Mouse (Mus musculus): Measurements from ENCODE around the gene Adamts7. TPM values are rescaled to one million over a fixed set of nuclear protein-coding genes. Genes with fewer than 3 reads are reported as not detected.

Gene Adamts7
- polyA plus RNA-seq, 1 experiment from 2014 or later: 8.0 TPM

DNA sequence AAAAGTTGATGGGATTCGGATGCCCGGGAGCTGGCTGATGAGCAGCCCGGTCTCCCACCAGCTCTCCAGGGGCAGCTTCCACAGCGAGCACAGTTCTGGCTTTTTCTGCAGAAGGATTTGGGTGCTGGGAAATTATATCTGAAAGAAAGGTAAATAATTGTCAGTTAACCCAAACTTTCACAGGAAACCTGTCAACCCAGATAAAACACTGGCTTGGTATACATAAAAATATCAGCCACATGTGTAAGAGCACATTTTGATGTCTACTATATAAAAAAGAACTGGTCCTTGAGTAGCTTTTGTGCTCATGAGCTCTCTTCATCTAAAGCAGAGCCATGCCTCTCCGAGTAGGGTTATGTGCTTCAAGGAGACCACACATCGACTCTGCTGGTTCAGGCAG, 78.2 kb downstream of the Adamts7 start:
- H3K27ac ChIP-seq (replicated peaks): no peak overlapping the region
- H3K27me3 ChIP-seq (replicated peaks): no peaks in the 10 kb centered on the region

GRCm38 (mm10) chr9:90241618-90242017, 78.7 kb downstream of the Adamts7 start:
- no peak overlapping the region for H3K4me2 ChIP-seq
- no peak overlapping the region for H3K27ac ChIP-seq (replicated peaks)
- ATAC-seq (ENCODE audit: low FRiP score): no peak
- H3K27me3 ChIP-seq (replicated peaks): no peaks in the 10 kb centered on the region
- H3K9me3 ChIP-seq (replicated peaks): no peaks in the 10 kb centered on the region
- no peak overlapping the region for H3K4me3 ChIP-seq (replicated peaks)
- H3K9ac ChIP-seq (replicated peaks): no peak overlapping the region
- 70% methylated on average over 7 of the region's 7 CpGs for WGBS
- no peaks in the 10 kb centered on the region for H3K4me1 ChIP-seq
- H3K36me3 ChIP-seq: peaks cover 18% of the 10 kb centered on the region

More for the DNA sequence above, 78.2 kb downstream of the Adamts7 start:
- Histone ChIP-seq H3K9ac (replicated peaks) (no peak overlapping the region), H3K4me3 (replicated peaks) (no peak overlapping the region), H3K4me1 (no peaks in the 10 kb centered on the region), H3K36me3 (peaks cover 18% of the 10 kb centered on the region), H3K4me2 (no peak overlapping the region), H3K9me3 (replicated peaks) (no peaks in the 10 kb centered on the region)
- ATAC-seq (ENCODE audit: low FRiP score): no peak
- WGBS: 82% methylated on average over 6 of the region's 6 CpGs

DNA sequence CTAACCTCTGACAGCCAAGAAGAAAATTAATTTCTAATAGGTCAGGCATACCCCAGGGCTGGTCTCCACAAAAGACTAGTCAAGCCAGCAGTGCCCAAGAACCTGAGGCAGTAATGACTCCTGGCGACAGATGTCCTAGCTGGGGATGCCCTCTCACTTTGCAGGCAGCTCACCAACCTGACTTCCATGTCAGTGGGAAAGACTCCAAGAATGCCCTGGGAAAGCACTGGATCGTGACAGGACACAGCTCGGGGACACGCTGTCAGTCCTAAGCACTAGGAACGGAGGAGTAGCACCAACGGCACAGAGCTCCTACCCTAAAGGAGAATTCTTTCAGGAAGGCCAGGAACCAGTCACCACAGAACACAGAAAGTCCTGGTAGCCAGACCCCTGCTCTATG, 79.4 kb downstream of the Adamts7 start:
- no peak overlapping the region for H3K27ac ChIP-seq (replicated peaks)
- WGBS: 80% methylated on average over 6 of the region's 6 CpGs
- H3K4me2 ChIP-seq: no peak overlapping the region
- no peak overlapping the region for H3K4me3 ChIP-seq (replicated peaks)
- H3K4me1 ChIP-seq: no peaks in the 10 kb centered on the region
- H3K9ac ChIP-seq (replicated peaks): no peak overlapping the region
- no peak for ATAC-seq (ENCODE audit: low FRiP score)
- no peaks in the 10 kb centered on the region for H3K9me3 ChIP-seq (replicated peaks)
- H3K36me3 ChIP-seq: peaks cover 16% of the 10 kb centered on the region
- H3K27me3 ChIP-seq (replicated peaks): no peaks in the 10 kb centered on the region

DNA sequence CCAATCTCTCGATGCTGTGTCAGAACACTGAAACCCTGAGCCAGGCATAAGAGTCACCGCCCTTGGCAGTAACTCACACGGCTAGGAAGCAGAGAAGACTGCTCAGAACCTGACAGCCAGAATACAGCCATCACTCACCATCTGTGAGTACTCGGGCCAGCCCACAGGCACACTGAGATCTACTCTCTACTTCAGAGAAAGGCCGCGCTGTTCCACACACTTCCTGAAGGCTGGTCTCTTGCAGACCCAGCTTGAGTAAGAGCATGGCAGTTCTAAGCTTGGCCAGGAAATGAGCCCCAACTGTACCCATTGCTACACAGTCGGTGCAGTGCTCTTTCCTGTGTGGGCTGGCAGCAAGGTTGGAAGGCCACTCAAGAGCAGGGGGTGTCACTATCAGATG, 80.0 kb downstream of the Adamts7 start:
- H3K27me3 ChIP-seq (replicated peaks): no peaks in the 10 kb centered on the region
- no peak overlapping the region for H3K4me2 ChIP-seq
- H3K9ac ChIP-seq (replicated peaks): no peak overlapping the region
- WGBS: 84% methylated on average over 7 of the region's 7 CpGs
- no peak for ATAC-seq (ENCODE audit: low FRiP score)
- H3K4me3 ChIP-seq (replicated peaks): no peak overlapping the region
- peaks cover 16% of the 10 kb centered on the region for H3K36me3 ChIP-seq
- H3K27ac ChIP-seq (replicated peaks): no peak overlapping the region
- H3K4me1 ChIP-seq: no peaks in the 10 kb centered on the region
- H3K9me3 ChIP-seq (replicated peaks): no peaks in the 10 kb centered on the region

DNA sequence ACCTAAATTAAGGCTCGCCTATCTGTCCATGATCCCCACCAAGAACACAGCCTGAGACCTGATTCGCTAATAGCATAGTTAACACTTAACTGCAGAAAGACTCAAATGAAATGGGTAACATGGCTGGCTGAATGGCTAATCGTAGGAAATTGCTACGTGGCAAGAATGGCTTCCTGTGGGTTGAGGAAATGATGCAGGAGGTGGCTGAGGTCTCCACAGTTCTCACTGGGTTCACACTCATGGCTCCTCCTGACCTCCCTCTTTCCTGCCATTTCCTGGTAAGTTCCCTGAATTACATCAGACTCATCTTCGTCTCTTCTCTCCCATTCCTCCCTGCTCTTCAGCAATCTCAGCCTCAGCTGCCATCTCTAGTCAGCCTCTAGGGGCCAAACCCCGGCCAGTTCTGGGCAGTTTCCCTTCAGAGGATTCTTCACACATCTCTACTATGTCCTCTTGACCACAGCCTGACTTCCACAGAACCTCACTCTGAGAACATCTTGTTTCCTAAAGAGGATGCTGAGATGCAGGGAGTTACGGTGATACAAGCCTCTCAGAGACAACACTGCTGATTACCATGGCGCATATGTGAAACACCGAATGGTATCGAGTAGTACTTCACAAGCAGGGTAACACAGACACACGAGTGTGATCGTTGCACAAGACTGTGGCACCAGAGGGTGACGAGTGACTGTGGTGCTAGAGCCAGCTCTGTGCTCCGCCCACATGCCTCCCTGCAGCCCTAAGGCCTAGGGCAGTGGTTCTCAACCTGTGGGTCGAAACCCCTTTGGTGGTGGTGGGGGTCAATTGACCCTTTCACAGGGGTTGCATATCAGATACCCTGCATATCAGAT, 81.7 kb downstream of the Adamts7 start:
- no peak overlapping the region for H3K4me2 ChIP-seq
- H3K9ac ChIP-seq (replicated peaks): no peak overlapping the region
- 85% methylated on average over 15 of the region's 15 CpGs for WGBS
- H3K9me3 ChIP-seq (replicated peaks): no peaks in the 10 kb centered on the region
- no peak overlapping the region for H3K27ac ChIP-seq (replicated peaks)
- no peaks in the 10 kb centered on the region for H3K27me3 ChIP-seq (replicated peaks)
- H3K4me1 ChIP-seq: no peaks in the 10 kb centered on the region
- H3K4me3 ChIP-seq (replicated peaks): no peak overlapping the region
- ATAC-seq (ENCODE audit: low FRiP score): no peak
- peaks cover 7% of the 10 kb centered on the region for H3K36me3 ChIP-seq

DNA sequence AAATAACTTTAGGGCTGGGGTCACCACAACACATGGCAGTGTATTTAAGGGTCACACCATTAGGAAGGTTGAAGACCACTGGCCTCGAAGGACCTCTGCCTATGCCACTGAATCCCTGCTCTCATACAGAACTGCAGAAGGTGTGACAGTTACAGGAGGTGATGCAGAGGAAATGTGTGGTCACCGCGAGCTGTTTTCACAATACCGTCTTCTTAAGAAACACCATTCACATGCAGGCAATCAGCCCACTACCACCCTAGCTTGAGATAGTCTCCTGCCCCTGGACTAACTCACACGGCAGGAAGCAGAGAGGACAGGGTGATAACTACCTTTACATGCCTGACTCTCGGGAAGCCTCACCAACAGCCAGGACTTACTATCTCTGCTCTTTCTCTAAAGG, 82.3 kb downstream of the Adamts7 start:
- no peak overlapping the region for H3K27ac ChIP-seq (replicated peaks)
- no peaks in the 10 kb centered on the region for H3K27me3 ChIP-seq (replicated peaks)
- no peak for ATAC-seq (ENCODE audit: low FRiP score)
- H3K4me2 ChIP-seq: no peak overlapping the region
- WGBS: 93% methylated on average over 6 of the region's 6 CpGs
- H3K36me3 ChIP-seq: peaks cover under 1% of the 10 kb centered on the region; the same call in 1 of the 2 replicates
- H3K9ac ChIP-seq (replicated peaks): no peak overlapping the region
- H3K4me3 ChIP-seq (replicated peaks): no peak overlapping the region
- H3K4me1 ChIP-seq: no peaks in the 10 kb centered on the region
- H3K9me3 ChIP-seq (replicated peaks): no peaks in the 10 kb centered on the region

DNA sequence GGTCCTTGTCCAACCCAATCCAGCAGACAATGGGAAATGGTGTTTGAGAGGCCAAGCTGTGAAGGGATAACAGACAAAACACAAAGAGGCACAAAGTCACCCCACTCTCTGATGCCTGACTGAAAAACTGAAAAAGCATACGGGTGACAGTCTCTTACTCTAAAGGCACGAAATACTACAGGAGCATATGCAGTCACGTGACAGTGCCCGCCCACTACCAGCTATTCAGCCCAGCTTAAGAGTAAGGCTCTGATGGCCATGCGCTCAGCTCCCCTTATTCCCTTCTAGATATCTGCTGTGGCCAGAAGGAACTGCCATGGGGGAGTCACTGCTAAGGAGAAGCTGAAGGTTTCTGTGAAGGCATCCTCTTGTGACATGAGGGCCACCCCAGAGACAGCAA, 82.9 kb downstream of the Adamts7 start:
- Histone ChIP-seq H3K27me3 (replicated peaks) (no peaks in the 10 kb centered on the region), H3K4me1 (no peaks in the 10 kb centered on the region), H3K4me2 (no peak overlapping the region), H3K9ac (replicated peaks) (no peak overlapping the region), H3K27ac (replicated peaks) (no peak overlapping the region), H3K9me3 (replicated peaks) (no peaks in the 10 kb centered on the region), H3K4me3 (replicated peaks) (no peak overlapping the region), H3K36me3 (no peaks in the 10 kb centered on the region)
- 97% methylated on average over 5 of the region's 5 CpGs for WGBS
- no peak for ATAC-seq (ENCODE audit: low FRiP score)

- H3K27me3 ChIP-seq (replicated peaks): no peaks in the 10 kb centered on the region
- H3K4me3 ChIP-seq (replicated peaks): no peak overlapping the region
- 84% methylated on average over 7 of the region's 7 CpGs for WGBS
- no peaks in the 10 kb centered on the region for H3K36me3 ChIP-seq
- H3K4me1 ChIP-seq: no peaks in the 10 kb centered on the region
- no peaks in the 10 kb centered on the region for H3K9me3 ChIP-seq (replicated peaks)
- H3K4me2 ChIP-seq: no peak overlapping the region
- no peak overlapping the region for H3K9ac ChIP-seq (replicated peaks)
- no peak for ATAC-seq (ENCODE audit: low FRiP score)
- no peak overlapping the region for H3K27ac ChIP-seq (replicated peaks)
Measured at GRCm38 (mm10) chr9:90247316-90247715, 84.4 kb downstream of the Adamts7 start.

- WGBS: 91% methylated on average over 7 of the region's 7 CpGs
- no peak overlapping the region for H3K4me2 ChIP-seq
- H3K36me3 ChIP-seq: no peaks in the 10 kb centered on the region
- no peak for ATAC-seq (ENCODE audit: low FRiP score)
- no peaks in the 10 kb centered on the region for H3K27me3 ChIP-seq (replicated peaks)
- no peaks in the 10 kb centered on the region for H3K9me3 ChIP-seq (replicated peaks)
- no peak overlapping the region for H3K9ac ChIP-seq (replicated peaks)
- no peak overlapping the region for H3K4me3 ChIP-seq (replicated peaks)
- no peaks in the 10 kb centered on the region for H3K4me1 ChIP-seq
- no peak overlapping the region for H3K27ac ChIP-seq (replicated peaks)
Measured at GRCm38 (mm10) chr9:90248326-90248725, 85.5 kb downstream of the Adamts7 start.

GRCm38 (mm10) chr9:90249036-90249435, 86.2 kb downstream of the Adamts7 start:
- no peak overlapping the region for H3K4me2 ChIP-seq
- H3K9me3 ChIP-seq (replicated peaks): no peaks in the 10 kb centered on the region
- H3K36me3 ChIP-seq: no peaks in the 10 kb centered on the region
- no peak overlapping the region for H3K9ac ChIP-seq (replicated peaks)
- no peak overlapping the region for H3K4me3 ChIP-seq (replicated peaks)
- no peaks in the 10 kb centered on the region for H3K27me3 ChIP-seq (replicated peaks)
- WGBS: 93% methylated on average over 2 of the region's 2 CpGs
- H3K4me1 ChIP-seq: no peaks in the 10 kb centered on the region
- no peak overlapping the region for H3K27ac ChIP-seq (replicated peaks)
- ATAC-seq (ENCODE audit: low FRiP score): no peak

- 92% methylated on average over 5 of the region's 5 CpGs for WGBS
- no peak overlapping the region for H3K9ac ChIP-seq (replicated peaks)
- no peak overlapping the region for H3K4me2 ChIP-seq
- H3K36me3 ChIP-seq: no peaks in the 10 kb centered on the region
- no peak overlapping the region for H3K27ac ChIP-seq (replicated peaks)
- no peak overlapping the region for H3K4me3 ChIP-seq (replicated peaks)
- H3K4me1 ChIP-seq: no peaks in the 10 kb centered on the region
- no peaks in the 10 kb centered on the region for H3K9me3 ChIP-seq (replicated peaks)
- ATAC-seq (ENCODE audit: low FRiP score): no peak
- H3K27me3 ChIP-seq (replicated peaks): no peaks in the 10 kb centered on the region
Measured at GRCm38 (mm10) chr9:90250141-90250775, 87.4 kb downstream of the Adamts7 start.

All from neural tube, embryonic 15.5 days (tissue).